Comparison of ENCODE assay signal across 9 mouse cellular contexts in the genomic region with DNA sequence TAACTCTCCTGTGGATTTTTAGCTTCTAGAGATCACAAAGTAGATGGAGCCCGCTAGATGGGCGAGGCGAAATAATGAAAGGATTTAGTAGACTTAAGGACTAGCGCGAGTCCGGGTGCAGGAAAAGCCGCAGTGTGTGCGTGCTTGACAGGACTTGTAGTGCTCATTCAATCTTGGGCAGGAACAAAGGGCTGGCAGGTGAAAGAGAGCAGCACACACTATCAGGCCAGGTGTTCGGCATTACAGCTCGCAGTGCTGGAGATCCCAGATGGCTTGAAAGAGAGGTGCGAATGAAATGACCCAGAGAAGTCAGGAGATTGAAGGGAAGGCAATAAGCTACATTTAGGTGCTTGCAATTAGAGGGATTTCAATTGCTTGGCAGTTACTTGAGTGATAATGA. TPM values are rescaled to one million over a fixed set of nuclear protein-coding genes. Genes with fewer than 3 reads are reported as not detected.
DNase-seq lines count a peak whose midpoint lies in the region; ATAC-seq lines count a peak whose summit lies in the region.
"Had no signal": no experiment of that assay in that cellular context is flagged by ENCODE, and none has a peak within 500 bp of the region (broad histone marks: within the 10 kb centered on the region; RNA-seq: fewer than 3 reads in every experiment).

No protein-coding gene starts in this region.

- WGBS in embryonic facial prominence, embryonic 13.5 days: 55% methylated on average over 11 of the region's 11 CpGs
- 56% methylated on average over 11 of the region's 11 CpGs for WGBS in hindbrain, embryonic 10.5 days
- 29% methylated on average over 11 of the region's 11 CpGs for WGBS in midbrain, embryonic 12.5 days

- H3K4me1 ChIP-seq in embryonic facial prominence, embryonic 13.5 days: peaks cover 6% of the 10 kb centered on the region
- peaks cover 15% of the 10 kb centered on the region for H3K4me1 ChIP-seq in hindbrain, embryonic 10.5 days (replicated peaks)
- peaks cover 10% of the 10 kb centered on the region; the same call in 1 of the 2 replicates for H3K4me1 ChIP-seq in midbrain, embryonic 12.5 days

- H3K9me3 ChIP-seq in embryonic facial prominence, embryonic 13.5 days: no peaks in the 10 kb centered on the region
- H3K9me3 ChIP-seq in hindbrain, embryonic 10.5 days: no peaks in the 10 kb centered on the region
- H3K9me3 ChIP-seq in midbrain, embryonic 12.5 days: no peaks in the 10 kb centered on the region

- no peak overlapping the region for H3K27ac ChIP-seq in embryonic facial prominence, embryonic 13.5 days
- H3K27ac ChIP-seq in hindbrain, embryonic 10.5 days: peak overlapping the region; percentile 83
- H3K27ac ChIP-seq in midbrain, embryonic 12.5 days (replicated peaks): no peak overlapping the region; the same call in 1 of the 2 replicates

- no peaks in the 10 kb centered on the region for H3K27me3 ChIP-seq in embryonic facial prominence, embryonic 13.5 days
- H3K27me3 ChIP-seq in hindbrain, embryonic 10.5 days (ENCODE audit: insufficient read depth, poor library complexity, severe bottlenecking): no peaks in the 10 kb centered on the region
- no peaks in the 10 kb centered on the region for H3K27me3 ChIP-seq in midbrain, embryonic 12.5 days
- H3K27me3 ChIP-seq: Patski had no signal

- DNase-seq in kidney, postnatal 14 days: peak; percentile 2
- DNase-seq in kidney, adult 18-20 months: no peak
- DNase-seq in hindbrain, embryonic 10.5 days (ENCODE audit: low spot score): peak; percentile 27
- DNase-seq in layer of hippocampus, adult 9-11 months: no peak
- no peak for DNase-seq in adrenal gland, postnatal 4 days (ENCODE audit: low spot score in 2 of 2)

- no peaks in the 10 kb centered on the region for H3K36me3 ChIP-seq in embryonic facial prominence, embryonic 13.5 days
- no peaks in the 10 kb centered on the region for H3K36me3 ChIP-seq in hindbrain, embryonic 10.5 days
- no peaks in the 10 kb centered on the region for H3K36me3 ChIP-seq in midbrain, embryonic 12.5 days

- H3K4me2 ChIP-seq in embryonic facial prominence, embryonic 13.5 days: peak overlapping the region; percentile 37
- peak overlapping the region; percentile 51 for H3K4me2 ChIP-seq in midbrain, embryonic 12.5 days (replicated peaks)

- H3K4me3 ChIP-seq in embryonic facial prominence, embryonic 13.5 days: no peak overlapping the region
- peak overlapping the region; percentile 39 for H3K4me3 ChIP-seq in hindbrain, embryonic 10.5 days
- H3K4me3 ChIP-seq in midbrain, embryonic 12.5 days: peak overlapping the region; percentile 25

- peak; percentile 67; the same call in 1 of the 2 replicates for ATAC-seq in embryonic facial prominence, embryonic 13.5 days (ENCODE audit: insufficient number of reproducible peaks, insufficient read depth, low FRiP score, low TSS enrichment, low read depth)
- peak; percentile 82 for ATAC-seq in midbrain, embryonic 12.5 days (ENCODE audit: low FRiP score, low read depth)
- no peak for ATAC-seq in granulocyte monocyte progenitor cell, adult 5-6 weeks (replicated peaks; ENCODE audit: poor library complexity, severe bottlenecking)
- ATAC-seq: Patski had no signal

- no peak overlapping the region for H3K9ac ChIP-seq in embryonic facial prominence, embryonic 13.5 days
- H3K9ac ChIP-seq in midbrain, embryonic 12.5 days (replicated peaks): no peak overlapping the region

RNA-seq across cellular contexts. Expression of a gene that starts 46.2 kb away (rescaled TPM):
- polyA plus RNA-seq in embryonic facial prominence, embryonic 13.5 days (2015; fragmentation: Nextera tagmentation; extraction: Ambion mirVana): 6.0 and 6.5 TPM in 2 replicates
- 12.6 and 20.5 TPM in 2 replicates for polyA plus RNA-seq in hindbrain, embryonic 10.5 days (2016; fragmentation: Nextera tagmentation; extraction: Ambion mirVana)
- polyA plus RNA-seq in midbrain, embryonic 12.5 days (2016; fragmentation: Nextera tagmentation; extraction: Ambion mirVana): 32.1 and 38.8 TPM in 2 replicates
- total RNA-seq in granulocyte monocyte progenitor cell, adult 5-6 weeks (2014; fragmentation: Nextera tagmentation): not detected in 2 replicates
- total RNA-seq in granulocyte monocyte progenitor cell, adult 5-6 weeks (2017): not detected in 2 replicates
- 10 to 100 TPM; 12.6 to 14.5 TPM for total RNA-seq in adrenal gland, postnatal 4 days (2021)

Comparison
In these comparisons a context has a peak if more than half of its experiments do, and no peak if none do; other contexts are left out.
1. DNase-seq: peak in kidney, postnatal 14 days (single experiment) and hindbrain, embryonic 10.5 days (single experiment); none in kidney, adult 18-20 months (single experiment), layer of hippocampus, adult 9-11 months (single experiment) and adrenal gland, postnatal 4 days (0 of 2).